Mouse (Mus musculus): Measurements from ENCODE around the gene Sh3yl1.

The Sh3yl1 gene

GRCm38 (mm10) chr12:30944197-30944596 is 32.7 kb downstream of the Sh3yl1 start:
- DNase-seq (ENCODE audit: low read depth): no peak

- no peak for DNase-seq (ENCODE audit: low read depth)
Observed at GRCm38 (mm10) chr12:30970700-30971099, 59.2 kb downstream of the Sh3yl1 start.

GRCm38 (mm10) chr12:31003795-31004194 is 92.3 kb downstream of the Sh3yl1 start:
- DNase-seq (ENCODE audit: low read depth): no peak

GRCm38 (mm10) chr12:31005010-31005409 is 93.5 kb downstream of the Sh3yl1 start:
- peak; percentile 70 for DNase-seq (ENCODE audit: low read depth)

GRCm38 (mm10) chr12:31008171-31008570 is 96.7 kb downstream of the Sh3yl1 start:
- peak; percentile 31 for DNase-seq (ENCODE audit: low read depth)

Data from c-Kit-positive CD71-negative TER-119-negative erythroid progenitor cells, embryonic 14.5 days (primary cell).